Mouse (Mus musculus): ENCODE results near the gene Clasp1.

- no peak for TF ChIP-seq CTCF (IDR thresholded peaks at IDR 0.05; ENCODE audit: extremely low read depth, insufficient read depth, insufficient read length, insufficient replicate concordance)
- TF ChIP-seq POLR2A (IDR thresholded peaks at IDR 0.05; ENCODE audit: low read depth, low read length): no peak
These were observed 136.5 kb downstream of the Clasp1 start for GRCm38 (mm10) chr1:118525336-118525735.

All from spleen, adult 2 months (tissue).